21 mouse cellular contexts compared by ENCODE assay signal in the genomic region with DNA sequence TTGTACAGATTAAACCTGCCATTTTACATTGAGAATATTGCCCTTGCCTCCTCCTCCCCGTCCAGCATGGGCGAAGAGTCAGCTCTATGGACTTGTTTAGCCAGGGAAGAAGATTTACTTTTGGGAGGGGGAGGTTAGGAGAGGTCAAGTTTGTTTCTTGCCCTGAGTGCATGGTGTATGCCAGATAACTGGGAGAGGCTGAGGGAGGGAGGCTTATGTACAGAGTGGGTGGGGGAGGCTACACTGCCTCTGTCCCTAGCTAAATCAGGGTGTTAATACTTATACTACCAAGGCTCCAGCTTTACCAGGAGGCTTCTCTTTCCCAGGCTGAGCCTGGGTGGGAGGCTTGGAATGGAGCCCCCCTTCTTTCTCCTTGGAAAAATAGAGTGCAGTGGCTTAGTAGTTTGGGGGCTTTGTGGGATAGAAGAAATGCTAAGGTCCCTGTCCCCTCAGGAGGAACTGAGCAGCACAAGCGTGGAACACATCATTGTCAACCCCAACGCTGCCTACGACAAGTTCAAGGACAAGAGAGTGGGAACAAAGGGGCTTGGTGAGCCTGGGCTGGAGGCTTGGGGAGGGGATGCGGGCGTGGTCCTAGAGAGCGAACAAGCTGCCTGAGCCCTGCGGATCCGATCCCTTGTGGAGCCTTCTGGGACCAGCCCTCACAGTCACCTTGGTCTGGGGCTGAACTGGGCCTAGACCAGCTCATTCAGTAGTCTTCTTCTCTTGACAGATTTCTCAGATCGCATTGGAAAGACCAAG. TPM values are rescaled to one million over a fixed set of nuclear protein-coding genes. Genes with fewer than 3 reads are reported as not detected.
DNase-seq lines count a peak whose midpoint lies in the region; ATAC-seq and TF ChIP-seq lines count a peak whose summit lies in the region.
"Had no signal": no experiment of that assay in that cellular context is flagged by ENCODE, and none has a peak within 500 bp of the region (broad histone marks: within the 10 kb centered on the region; RNA-seq: fewer than 3 reads in every experiment).

No protein-coding gene starts in this region.

- DNase-seq in forebrain, embryonic 11.5 days (ENCODE audit: low spot score): peak; percentile 45
- no peak for DNase-seq in liver
- no peak for DNase-seq in stomach, postnatal 0 days (ENCODE audit: low spot score)
- DNase-seq in left cerebral cortex, adult 18-20 months (ENCODE audit: low spot score in 2 of 2): no peak
- DNase-seq in adrenal gland, adult 8-10 months: no peak
- DNase-seq: adrenal gland, postnatal 25 days; cerebellum, postnatal 10 days; gastrocnemius, adult 2 months; kidney, adult 2 months had no signal

- peaks cover 3% of the 10 kb centered on the region for H3K36me3 ChIP-seq in forebrain, embryonic 11.5 days (ENCODE audit: control insufficient read depth, insufficient read depth, low read length)
- peaks cover 95% of the 10 kb centered on the region for H3K36me3 ChIP-seq in forebrain, embryonic 13.5 days (ENCODE audit: poor library complexity, severe bottlenecking)
- peaks cover 97% of the 10 kb centered on the region for H3K36me3 ChIP-seq in liver, embryonic 12.5 days
- H3K36me3 ChIP-seq in intestine, embryonic 16.5 days (ENCODE audit: control insufficient read depth, insufficient read depth, low read length): peaks cover 24% of the 10 kb centered on the region
- peaks cover 23% of the 10 kb centered on the region for H3K36me3 ChIP-seq in stomach, postnatal 0 days (ENCODE audit: control insufficient read depth, insufficient read depth, low read length)

- no peak for TF ChIP-seq EP300 in stomach, postnatal 0 days (optimal IDR thresholded peaks at IDR 0.05)

- no peaks in the 10 kb centered on the region for H3K4me1 ChIP-seq in forebrain, embryonic 11.5 days (replicated peaks; ENCODE audit: control insufficient read depth, insufficient read depth, low read length)
- no peaks in the 10 kb centered on the region for H3K4me1 ChIP-seq in forebrain, embryonic 13.5 days
- peaks cover 27% of the 10 kb centered on the region for H3K4me1 ChIP-seq in liver, embryonic 12.5 days
- 0 out of 2 replicates have a peak, but pooled peaks cover 2% of the 10 kb centered on the region for H3K4me1 ChIP-seq in intestine, embryonic 16.5 days (ENCODE audit: control insufficient read depth, insufficient read depth, low read length)
- H3K4me1 ChIP-seq in stomach, postnatal 0 days (replicated peaks; ENCODE audit: control insufficient read depth, insufficient read depth): no peaks in the 10 kb centered on the region

- no peak for TF ChIP-seq CTCF in stomach, postnatal 0 days (IDR thresholded peaks at IDR 0.05; ENCODE audit: low read depth)

- WGBS in forebrain, embryonic 11.5 days: 89% methylated on average over 11 of the region's 11 CpGs
- 91% methylated on average over 11 of the region's 11 CpGs for WGBS in forebrain, embryonic 13.5 days
- 82% methylated on average over 11 of the region's 11 CpGs for WGBS in liver, embryonic 12.5 days (ENCODE audit: insufficient replicate concordance)
- 71% methylated on average over 11 of the region's 11 CpGs for WGBS in intestine, embryonic 16.5 days
- WGBS in stomach, postnatal 0 days: 66% methylated on average over 11 of the region's 11 CpGs

- H3K4me2 ChIP-seq in forebrain, embryonic 11.5 days (ENCODE audit: low read depth, low read length, severe bottlenecking): no peak overlapping the region
- H3K4me2 ChIP-seq in forebrain, embryonic 13.5 days: no peak overlapping the region
- no peak overlapping the region for H3K4me2 ChIP-seq in liver, embryonic 12.5 days
- H3K4me2 ChIP-seq in intestine, embryonic 16.5 days (ENCODE audit: low read depth, low read length): no peak overlapping the region
- H3K4me2 ChIP-seq in stomach, postnatal 0 days (replicated peaks; ENCODE audit: low read depth): no peak overlapping the region; the same call in 1 of the 2 replicates
- H3K4me2 ChIP-seq: midbrain, embryonic 11.5 days had no signal

- H3K9ac ChIP-seq in forebrain, embryonic 11.5 days (ENCODE audit: low read length): no peak overlapping the region
- H3K9ac ChIP-seq in forebrain, embryonic 13.5 days: no peak overlapping the region
- peak overlapping the region; percentile 17; the same call in 1 of the 2 replicates for H3K9ac ChIP-seq in liver, embryonic 12.5 days
- H3K9ac ChIP-seq in intestine, embryonic 16.5 days (ENCODE audit: low read depth, low read length): no peak overlapping the region
- no peak overlapping the region for H3K9ac ChIP-seq in stomach, postnatal 0 days (ENCODE audit: low read length)
- H3K9ac ChIP-seq: liver, embryonic 14.5 days had no signal

- no peaks in the 10 kb centered on the region for H3K9me3 ChIP-seq in forebrain, embryonic 11.5 days (ENCODE audit: control insufficient read depth, low read length)
- no peaks in the 10 kb centered on the region for H3K9me3 ChIP-seq in forebrain, embryonic 13.5 days (replicated peaks)
- H3K9me3 ChIP-seq in liver, embryonic 12.5 days (replicated peaks): no peaks in the 10 kb centered on the region
- H3K9me3 ChIP-seq in intestine, embryonic 16.5 days (ENCODE audit: control insufficient read depth, low read length): no peaks in the 10 kb centered on the region
- H3K9me3 ChIP-seq in stomach, postnatal 0 days (ENCODE audit: control insufficient read depth, low read length): no peaks in the 10 kb centered on the region
- H3K9me3 ChIP-seq: embryonic facial prominence, embryonic 10.5 days; forebrain, embryonic 10.5 days; G1E; heart, embryonic 10.5 days; hindbrain, embryonic 10.5 days had no signal

- ATAC-seq in forebrain, embryonic 11.5 days (replicated peaks; ENCODE audit: low FRiP score): no peak
- ATAC-seq in forebrain, embryonic 13.5 days: no peak
- no peak; the same call in 1 of the 2 replicates for ATAC-seq in liver, embryonic 12.5 days
- 0 out of 2 replicates have a peak, but pooled peaks have one; percentile 36 for ATAC-seq in intestine, embryonic 16.5 days
- peak; percentile 74 for ATAC-seq in stomach, postnatal 0 days (ENCODE audit: low FRiP score, low TSS enrichment)
- ATAC-seq: hindbrain, embryonic 16.5 days had no signal

- H3K27me3 ChIP-seq in forebrain, embryonic 11.5 days (ENCODE audit: control insufficient read depth, insufficient read depth, low read length): no peaks in the 10 kb centered on the region
- H3K27me3 ChIP-seq in forebrain, embryonic 13.5 days: no peaks in the 10 kb centered on the region
- no peaks in the 10 kb centered on the region for H3K27me3 ChIP-seq in liver, embryonic 12.5 days (replicated peaks)
- H3K27me3 ChIP-seq in intestine, embryonic 16.5 days (replicated peaks; ENCODE audit: control insufficient read depth, insufficient read depth, low read length): no peaks in the 10 kb centered on the region
- H3K27me3 ChIP-seq in stomach, postnatal 0 days (ENCODE audit: control insufficient read depth, insufficient read depth, low read length): no peaks in the 10 kb centered on the region

- no peak overlapping the region for H3K27ac ChIP-seq in forebrain, embryonic 11.5 days (ENCODE audit: low read depth, low read length)
- H3K27ac ChIP-seq in forebrain, embryonic 13.5 days: no peak overlapping the region
- no peak overlapping the region for H3K27ac ChIP-seq in liver, embryonic 12.5 days
- H3K27ac ChIP-seq in intestine, embryonic 16.5 days (ENCODE audit: low read length): no peak overlapping the region
- no peak overlapping the region for H3K27ac ChIP-seq in stomach, postnatal 0 days (replicated peaks)
- H3K27ac ChIP-seq: forebrain, embryonic 10.5 days; gastrocnemius, adult 2 months; kidney, postnatal 0 days; liver, embryonic 14.5 days had no signal

- H3K4me3 ChIP-seq in forebrain, embryonic 11.5 days (ENCODE audit: low read depth, low read length): no peak overlapping the region
- H3K4me3 ChIP-seq in forebrain, embryonic 13.5 days: no peak overlapping the region
- no peak overlapping the region for H3K4me3 ChIP-seq in liver, embryonic 12.5 days
- no peak overlapping the region for H3K4me3 ChIP-seq in intestine, embryonic 16.5 days (ENCODE audit: low read length)
- H3K4me3 ChIP-seq in stomach, postnatal 0 days (ENCODE audit: low read depth, low read length): no peak overlapping the region
- H3K4me3 ChIP-seq: embryonic facial prominence, embryonic 10.5 days; gastrocnemius, adult 2 months; heart, embryonic 10.5 days; hindbrain, embryonic 10.5 days had no signal

RNA-seq across cellular contexts. Expression of gene Dctn2, which starts 8.3 kb away (rescaled TPM):
- polyA plus RNA-seq in forebrain, embryonic 11.5 days (2014; fragmentation: Nextera tagmentation; extraction: Ambion mirVana): 202 and 207 TPM in 2 replicates
- polyA plus RNA-seq in forebrain, embryonic 13.5 days (2015; fragmentation: Nextera tagmentation; extraction: Ambion mirVana): 262 and 282 TPM in 2 replicates
- 95.5 and 96.1 TPM in 2 replicates for polyA plus RNA-seq in liver, embryonic 12.5 days (2016; fragmentation: Nextera tagmentation; extraction: Ambion mirVana)
- polyA plus RNA-seq in intestine, embryonic 16.5 days (2015; fragmentation: Nextera tagmentation; extraction: Ambion mirVana): 162 and 170 TPM in 2 replicates
- 134 and 147 TPM in 2 replicates for polyA plus RNA-seq in stomach, postnatal 0 days (2015; fragmentation: Nextera tagmentation; extraction: Ambion mirVana)
- 100 to 1,000 TPM; 260 TPM for total RNA-seq in left cerebral cortex, adult 18-20 months (2021)
- 100 to 1,000 TPM; 175 to 202 (median 198) TPM for total RNA-seq in adrenal gland, adult 8-10 months (2022)

RNA-seq across cellular contexts. Expression of gene Kif5a, which starts 11.3 kb away (rescaled TPM):
- 21.7 and 23.6 TPM in 2 replicates for polyA plus RNA-seq in forebrain, embryonic 11.5 days (2014; fragmentation: Nextera tagmentation; extraction: Ambion mirVana)
- 45.4 and 47.6 TPM in 2 replicates for polyA plus RNA-seq in forebrain, embryonic 13.5 days (2015; fragmentation: Nextera tagmentation; extraction: Ambion mirVana)
- polyA plus RNA-seq in liver, embryonic 12.5 days (2016; fragmentation: Nextera tagmentation; extraction: Ambion mirVana): 0.08 and 0.12 TPM in 2 replicates
- polyA plus RNA-seq in intestine, embryonic 16.5 days (2015; fragmentation: Nextera tagmentation; extraction: Ambion mirVana): 5.2 and 5.3 TPM in 2 replicates
- 2.2 and 2.3 TPM in 2 replicates for polyA plus RNA-seq in stomach, postnatal 0 days (2015; fragmentation: Nextera tagmentation; extraction: Ambion mirVana)
- 1,000 to 10,000 TPM; 1,032 to 1,108 TPM for total RNA-seq in left cerebral cortex, adult 18-20 months (2021)
- 10 to 100 TPM in 3 of 4 experiments, 1 to 10 TPM in 1; 6.8 to 18.6 (median 14.5) TPM for total RNA-seq in adrenal gland, adult 8-10 months (2022)

RNA-seq across cellular contexts. Expression of gene Mbd6, which starts 14.4 kb away (rescaled TPM):
- 22.6 and 24.0 TPM in 2 replicates for polyA plus RNA-seq in forebrain, embryonic 11.5 days (2014; fragmentation: Nextera tagmentation; extraction: Ambion mirVana)
- 13.6 and 16.7 TPM in 2 replicates for polyA plus RNA-seq in forebrain, embryonic 13.5 days (2015; fragmentation: Nextera tagmentation; extraction: Ambion mirVana)
- 8.5 and 9.8 TPM in 2 replicates for polyA plus RNA-seq in liver, embryonic 12.5 days (2016; fragmentation: Nextera tagmentation; extraction: Ambion mirVana)
- polyA plus RNA-seq in intestine, embryonic 16.5 days (2015; fragmentation: Nextera tagmentation; extraction: Ambion mirVana): 9.9 and 11.1 TPM in 2 replicates
- polyA plus RNA-seq in stomach, postnatal 0 days (2015; fragmentation: Nextera tagmentation; extraction: Ambion mirVana): 8.5 and 8.9 TPM in 2 replicates
- 10 to 100 TPM; 43.5 to 46.3 TPM for total RNA-seq in left cerebral cortex, adult 18-20 months (2021)
- total RNA-seq in adrenal gland, adult 8-10 months (2022): 10 to 100 TPM; 43.1 to 84.1 (median 62.3) TPM

RNA-seq across cellular contexts. Expression of gene Mars, which starts 37.1 kb away (rescaled TPM):
- 191 and 195 TPM in 2 replicates for polyA plus RNA-seq in forebrain, embryonic 11.5 days (2014; fragmentation: Nextera tagmentation; extraction: Ambion mirVana)
- 137 and 138 TPM in 2 replicates for polyA plus RNA-seq in forebrain, embryonic 13.5 days (2015; fragmentation: Nextera tagmentation; extraction: Ambion mirVana)
- polyA plus RNA-seq in liver, embryonic 12.5 days (2016; fragmentation: Nextera tagmentation; extraction: Ambion mirVana): 192 and 193 TPM in 2 replicates
- 96.8 and 108 TPM in 2 replicates for polyA plus RNA-seq in intestine, embryonic 16.5 days (2015; fragmentation: Nextera tagmentation; extraction: Ambion mirVana)
- polyA plus RNA-seq in stomach, postnatal 0 days (2015; fragmentation: Nextera tagmentation; extraction: Ambion mirVana): 66.6 and 70.4 TPM in 2 replicates
- total RNA-seq in left cerebral cortex, adult 18-20 months (2021): 10 to 100 TPM; 53.3 to 57.9 TPM
- total RNA-seq in adrenal gland, adult 8-10 months (2022): 100 to 1,000 TPM in 1 of 4 experiments, 10 to 100 TPM in 3; 79.7 to 107 (median 92.0) TPM

RNA-seq across cellular contexts. Expression of gene Arhgap9, which starts 47.3 kb away (rescaled TPM):
- polyA plus RNA-seq in forebrain, embryonic 11.5 days (2014; fragmentation: Nextera tagmentation; extraction: Ambion mirVana): 0.88 and 1.7 TPM in 2 replicates
- 0.39 and 0.72 TPM in 2 replicates for polyA plus RNA-seq in forebrain, embryonic 13.5 days (2015; fragmentation: Nextera tagmentation; extraction: Ambion mirVana)
- polyA plus RNA-seq in liver, embryonic 12.5 days (2016; fragmentation: Nextera tagmentation; extraction: Ambion mirVana): 15.9 and 16.9 TPM in 2 replicates
- 7.9 and 9.0 TPM in 2 replicates for polyA plus RNA-seq in intestine, embryonic 16.5 days (2015; fragmentation: Nextera tagmentation; extraction: Ambion mirVana)
- polyA plus RNA-seq in stomach, postnatal 0 days (2015; fragmentation: Nextera tagmentation; extraction: Ambion mirVana): 5.2 and 5.7 TPM in 2 replicates
- 1 to 10 TPM; 1.1 TPM for total RNA-seq in left cerebral cortex, adult 18-20 months (2021)
- 1 to 10 TPM; 2.2 to 5.0 (median 3.6) TPM for total RNA-seq in adrenal gland, adult 8-10 months (2022)

Comparison
In these comparisons a context has a peak if more than half of its experiments do, and no peak if none do; other contexts are left out.
1. ATAC-seq: peak in intestine, embryonic 16.5 days (single experiment) and stomach, postnatal 0 days (single experiment); none in forebrain, embryonic 11.5 days (single experiment), forebrain, embryonic 13.5 days (single experiment) and liver, embryonic 12.5 days (single experiment).